Mouse (Mus musculus): Measurements from ENCODE around the gene Cited4.

The Cited4 gene

GRCm38 (mm10) chr4:120673606-120674005 is 7.2 kb downstream of the Cited4 start:
- in situ Hi-C loops (cut with MboI; ENCODE audit: low pct_unique_long_range_greater_than_20kb in 1 of 2, low sequenced_read_pairs in 2 of 2, unreplicated experiment in 1 of 2): no loop called here

DNA sequence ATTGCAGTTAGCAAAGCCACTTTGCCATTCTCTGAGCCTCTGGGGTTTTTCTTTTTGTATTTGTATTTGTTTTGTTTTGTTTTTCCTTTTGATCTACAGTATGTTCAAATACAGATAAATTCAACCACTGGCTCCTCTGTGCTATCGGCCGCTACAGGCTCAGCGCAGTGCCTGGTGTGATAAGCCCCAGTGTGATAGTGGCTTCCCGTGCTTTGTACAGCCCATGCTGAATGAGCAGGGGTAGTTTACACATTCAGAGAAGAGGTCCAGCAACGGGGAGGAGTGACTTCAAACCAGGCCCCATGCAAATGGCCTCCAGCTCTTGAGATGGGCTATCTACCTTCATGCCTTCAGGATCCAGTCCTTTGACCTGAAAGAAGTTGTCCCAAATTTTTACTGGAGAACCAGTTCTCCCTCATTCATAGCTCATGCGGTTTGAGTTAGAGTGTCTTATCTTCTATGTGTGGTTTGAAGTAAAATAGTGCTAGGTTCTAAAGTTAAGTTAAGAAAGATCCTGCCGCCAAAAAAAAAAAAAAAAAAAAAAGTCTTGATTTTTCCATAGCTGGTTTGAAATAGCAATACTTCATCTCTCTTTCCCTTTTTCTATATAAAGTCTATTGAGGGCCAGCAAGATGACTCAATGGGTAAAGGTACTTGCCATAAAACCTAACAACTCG is 8.5 kb downstream of the Cited4 start:
- in situ Hi-C loops (cut with MboI; ENCODE audit: low pct_unique_long_range_greater_than_20kb in 1 of 2, low sequenced_read_pairs in 2 of 2, unreplicated experiment in 1 of 2): loop anchor here (25.0 kb wide), 1 partner anchor 237 kb away; no protein-coding TSS in a partner anchor

- in situ Hi-C loops (cut with MboI; ENCODE audit: low pct_unique_long_range_greater_than_20kb in 1 of 2, low sequenced_read_pairs in 2 of 2, unreplicated experiment in 1 of 2): loop anchor here (25.0 kb wide), 1 partner anchor 237 kb away; no protein-coding TSS in a partner anchor
These were observed 9.3 kb downstream of the Cited4 start for GRCm38 (mm10) chr4:120675640-120676039.

DNA sequence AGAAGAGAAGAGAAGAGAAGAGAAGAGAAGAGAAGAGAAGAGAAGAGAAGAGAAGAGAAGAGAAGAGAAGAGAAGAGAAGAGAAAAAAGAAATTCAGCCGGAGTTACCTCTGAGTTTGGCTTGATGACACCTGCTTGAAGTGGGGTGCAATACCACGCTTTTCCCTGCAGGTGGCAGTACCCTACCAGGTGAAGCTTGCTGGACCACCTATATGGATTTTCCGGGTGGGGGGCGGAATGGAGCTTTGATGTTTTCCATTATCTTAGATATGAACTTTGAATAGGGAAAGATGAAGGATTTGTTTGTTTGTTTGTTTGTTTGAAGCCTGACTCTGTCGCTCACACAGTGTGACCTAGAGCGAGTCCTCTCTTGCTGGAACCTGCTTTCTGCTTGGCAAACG is 14.6 kb downstream of the Cited4 start:
- in situ Hi-C loops (cut with MboI; ENCODE audit: low pct_unique_long_range_greater_than_20kb in 1 of 2, low sequenced_read_pairs in 2 of 2, unreplicated experiment in 1 of 2): loop anchor here (5.0 to 25.0 kb wide), 3 partner anchors 86 to 231 kb away; no protein-coding TSS in a partner anchor

GRCm38 (mm10) chr4:120682168-120682567 is 15.8 kb downstream of the Cited4 start:
- in situ Hi-C loops (cut with MboI; ENCODE audit: low pct_unique_long_range_greater_than_20kb in 1 of 2, low sequenced_read_pairs in 2 of 2, unreplicated experiment in 1 of 2): loop anchor here (5.0 to 25.0 kb wide), 3 partner anchors 87 to 230 kb away; no protein-coding TSS in a partner anchor

GRCm38 (mm10) chr4:120683278-120683997 is 17.1 kb downstream of the Cited4 start:
- in situ Hi-C loops (cut with MboI; ENCODE audit: low pct_unique_long_range_greater_than_20kb in 1 of 2, low sequenced_read_pairs in 2 of 2, unreplicated experiment in 1 of 2): loop anchor here (5.0 to 25.0 kb wide), 3 partner anchors 89 to 229 kb away; no protein-coding TSS in a partner anchor

DNA sequence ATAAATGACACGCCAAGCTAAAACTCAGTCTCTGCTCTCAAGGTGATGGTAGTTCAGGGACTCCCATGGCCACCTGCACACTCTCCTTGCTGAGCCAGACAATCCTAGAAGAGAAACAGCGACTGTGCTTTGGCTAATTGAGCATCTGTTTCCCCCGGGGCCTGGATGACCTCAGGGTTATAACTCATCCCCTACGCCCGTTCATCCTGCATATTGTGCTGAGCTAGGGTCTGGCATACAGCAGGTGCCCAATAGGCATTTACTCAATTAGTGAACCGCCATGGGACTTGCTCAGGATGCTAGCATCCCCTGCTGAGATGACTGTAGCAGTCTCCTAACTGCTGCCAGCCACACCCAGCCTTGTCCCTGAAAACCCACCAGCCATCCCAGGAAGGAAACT is 20.9 kb downstream of the Cited4 start:
- in situ Hi-C loops (cut with MboI; ENCODE audit: low pct_unique_long_range_greater_than_20kb in 1 of 2, low sequenced_read_pairs in 2 of 2, unreplicated experiment in 1 of 2): loop anchor here (10.0 to 25.0 kb wide), 2 partner anchors 92 to 225 kb away; no protein-coding TSS in a partner anchor

DNA sequence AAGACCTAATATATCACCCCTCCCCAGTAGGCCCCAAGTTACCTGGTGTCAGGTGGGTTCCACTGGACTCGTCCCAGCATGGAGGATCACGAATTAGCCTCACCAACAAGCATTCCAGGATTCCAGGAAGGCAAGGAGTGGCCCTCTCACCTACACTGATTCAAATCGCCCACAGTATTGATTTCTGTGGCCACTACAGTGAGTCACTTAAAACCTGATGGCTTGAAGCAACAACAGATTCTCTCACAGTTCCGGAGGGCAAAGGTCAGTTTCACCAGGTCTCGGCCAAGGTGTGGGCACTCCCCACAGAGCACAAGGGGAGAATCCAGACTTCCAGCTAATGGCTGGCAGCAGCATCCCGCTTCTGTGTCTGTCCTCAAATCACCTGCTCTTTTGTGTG is 22.9 kb downstream of the Cited4 start:
- in situ Hi-C loops (cut with MboI; ENCODE audit: low pct_unique_long_range_greater_than_20kb in 1 of 2, low sequenced_read_pairs in 2 of 2, unreplicated experiment in 1 of 2): loop anchor here (10.0 to 25.0 kb wide), 2 partner anchors 95 to 223 kb away; no protein-coding TSS in a partner anchor

DNA sequence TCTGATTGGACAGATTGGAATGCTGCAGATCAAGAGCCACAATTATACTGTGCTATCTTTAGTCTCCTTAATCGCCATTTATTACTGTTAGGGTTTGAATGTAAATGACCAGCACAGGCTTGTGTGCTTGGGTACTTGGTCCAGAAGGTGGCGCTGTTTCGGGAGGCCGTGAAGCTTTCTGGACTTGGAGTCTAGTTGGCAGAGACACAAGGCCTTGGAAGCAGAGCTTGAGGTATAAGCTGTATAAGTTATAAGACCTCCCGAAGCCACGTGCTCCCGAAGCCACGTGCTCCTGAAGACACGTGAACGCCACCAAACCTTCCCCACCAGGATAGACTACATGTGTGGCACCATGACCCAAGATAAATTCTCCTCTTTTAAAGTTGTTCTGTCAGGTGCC is 26.3 kb downstream of the Cited4 start:
- in situ Hi-C loops (cut with MboI; ENCODE audit: low pct_unique_long_range_greater_than_20kb in 1 of 2, low sequenced_read_pairs in 2 of 2, unreplicated experiment in 1 of 2): loop anchor here (25.0 kb wide), 1 partner anchor 220 kb away; no protein-coding TSS in a partner anchor

- in situ Hi-C loops (cut with MboI; ENCODE audit: low pct_unique_long_range_greater_than_20kb in 1 of 2, low sequenced_read_pairs in 2 of 2, unreplicated experiment in 1 of 2): loop anchor here (25.0 kb wide), 1 partner anchor 215 kb away; no protein-coding TSS in a partner anchor
These were observed 31.0 kb downstream of the Cited4 start for GRCm38 (mm10) chr4:120697353-120697752.

GRCm38 (mm10) chr4:120697799-120698484 is 31.6 kb downstream of the Cited4 start:
- in situ Hi-C loops (cut with MboI; ENCODE audit: low pct_unique_long_range_greater_than_20kb in 1 of 2, low sequenced_read_pairs in 2 of 2, unreplicated experiment in 1 of 2): loop anchor here (25.0 kb wide), 1 partner anchor 214 kb away; no protein-coding TSS in a partner anchor

GRCm38 (mm10) chr4:120701180-120701579 is 34.8 kb downstream of the Cited4 start:
- in situ Hi-C loops (cut with MboI; ENCODE audit: low pct_unique_long_range_greater_than_20kb in 1 of 2, low sequenced_read_pairs in 2 of 2, unreplicated experiment in 1 of 2): no loop called here

- in situ Hi-C loops (cut with MboI; ENCODE audit: low pct_unique_long_range_greater_than_20kb in 1 of 2, low sequenced_read_pairs in 2 of 2, unreplicated experiment in 1 of 2): no loop called here
These were observed 35.7 kb downstream of the Cited4 start for GRCm38 (mm10) chr4:120702056-120702455.

DNA sequence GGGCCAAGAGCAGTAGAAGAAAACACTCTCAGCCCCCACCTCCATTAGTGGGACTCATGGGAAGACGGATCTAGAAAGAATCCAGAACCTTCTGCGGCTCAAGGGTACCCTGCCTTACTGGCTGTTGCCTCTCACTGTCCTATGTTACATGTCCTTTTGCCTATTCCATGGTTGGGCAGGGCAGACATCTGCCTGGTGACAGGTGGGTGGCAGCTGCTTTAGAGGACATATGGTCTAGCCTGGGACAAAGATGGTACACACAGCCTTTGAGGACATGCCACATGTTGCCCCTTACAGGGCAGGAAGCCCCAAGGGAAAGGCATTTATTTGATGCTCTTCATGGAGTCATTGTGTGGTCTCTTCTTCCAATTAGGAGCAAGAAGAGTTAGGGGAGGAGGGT is 36.1 kb downstream of the Cited4 start:
- in situ Hi-C loops (cut with MboI; ENCODE audit: low pct_unique_long_range_greater_than_20kb in 1 of 2, low sequenced_read_pairs in 2 of 2, unreplicated experiment in 1 of 2): no loop called here

- in situ Hi-C loops (cut with MboI; ENCODE audit: low pct_unique_long_range_greater_than_20kb in 1 of 2, low sequenced_read_pairs in 2 of 2, unreplicated experiment in 1 of 2): no loop called here
These were observed 45.9 kb downstream of the Cited4 start for GRCm38 (mm10) chr4:120712236-120712635.

- in situ Hi-C loops (cut with MboI; ENCODE audit: low pct_unique_long_range_greater_than_20kb in 1 of 2, low sequenced_read_pairs in 2 of 2, unreplicated experiment in 1 of 2): no loop called here
These were observed 46.6 kb downstream of the Cited4 start for GRCm38 (mm10) chr4:120713021-120713420.

DNA sequence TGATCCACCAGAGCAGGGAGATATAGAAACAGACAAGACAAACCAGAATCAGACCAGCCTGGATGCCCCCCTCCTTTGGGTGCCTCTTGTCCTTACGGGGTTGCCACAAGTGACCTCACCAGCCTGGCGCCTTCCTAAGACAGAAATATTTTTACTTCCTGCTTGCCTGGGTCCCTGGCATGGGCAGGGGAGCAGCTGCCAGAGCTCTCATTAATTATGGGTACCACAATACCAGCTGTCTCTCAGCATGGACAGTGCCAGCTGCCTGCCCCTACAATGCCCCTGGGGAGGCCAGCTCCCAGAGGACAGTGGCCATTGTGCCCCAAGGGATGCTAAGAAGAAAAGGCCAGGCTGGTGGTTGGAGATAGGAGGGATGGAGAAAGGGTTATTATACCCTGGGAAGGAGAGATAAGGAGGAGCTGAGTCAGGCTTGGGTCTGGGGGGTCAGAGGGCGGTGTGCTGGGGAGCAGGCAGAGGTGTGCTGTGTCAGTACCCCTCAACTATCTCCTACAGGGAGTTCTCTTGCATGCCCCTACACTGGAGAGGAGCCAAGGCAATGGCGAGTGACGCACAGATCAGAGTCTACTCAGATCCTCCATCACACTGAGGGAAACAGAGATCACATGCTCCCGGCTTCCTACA is 47.6 kb downstream of the Cited4 start:
- in situ Hi-C loops (cut with MboI; ENCODE audit: low pct_unique_long_range_greater_than_20kb in 1 of 2, low sequenced_read_pairs in 2 of 2, unreplicated experiment in 1 of 2): no loop called here

GRCm38 (mm10) chr4:120716141-120716571 is 49.8 kb downstream of the Cited4 start:
- in situ Hi-C loops (cut with MboI; ENCODE audit: low pct_unique_long_range_greater_than_20kb in 1 of 2, low sequenced_read_pairs in 2 of 2, unreplicated experiment in 1 of 2): no loop called here

Measured in mouse embryonic stem cell (cell line).